ENCODE assay signal across 7 mouse cellular contexts in genomic region chr1:172311921-172312767, GRCm38 (mm10). TPM values are rescaled to one million over a fixed set of nuclear protein-coding genes. Genes with fewer than 3 reads are reported as not detected.
DNase-seq lines count a peak whose midpoint lies in the region; ATAC-seq lines count a peak whose summit lies in the region.

No protein-coding gene starts in this region.

- peak; percentile 96 for DNase-seq in adrenal gland, adult 2 months
- DNase-seq in gastrocnemius, postnatal 14 days: peak; percentile 91
- DNase-seq in midbrain, embryonic 14.5 days: peak; percentile 86
- DNase-seq in spleen, adult 18-20 months: peak; percentile 87 to 91

- H3K27ac ChIP-seq in limb, embryonic 13.5 days: peak overlapping the region; percentile 91
- peak overlapping the region; percentile 66; the same call in 1 of the 2 replicates for H3K27ac ChIP-seq in midbrain, embryonic 14.5 days (replicated peaks; ENCODE audit: low read depth, low read length)

- peak overlapping the region; percentile 63 for H3K4me3 ChIP-seq in limb, embryonic 13.5 days
- peak overlapping the region; percentile 59 for H3K4me3 ChIP-seq in midbrain, embryonic 14.5 days (replicated peaks; ENCODE audit: low read depth, low read length)

- peaks cover 49% of the 10 kb centered on the region for H3K4me1 ChIP-seq in limb, embryonic 13.5 days
- peaks cover 32% of the 10 kb centered on the region for H3K4me1 ChIP-seq in midbrain, embryonic 14.5 days (ENCODE audit: control insufficient read depth, insufficient read depth, low read length)

- no peaks in the 10 kb centered on the region for H3K27me3 ChIP-seq in limb, embryonic 13.5 days
- no peaks in the 10 kb centered on the region for H3K27me3 ChIP-seq in midbrain, embryonic 14.5 days (ENCODE audit: control insufficient read depth, insufficient read depth, low read length)

- peak overlapping the region; percentile 73 for H3K9ac ChIP-seq in limb, embryonic 13.5 days
- H3K9ac ChIP-seq in midbrain, embryonic 14.5 days (replicated peaks; ENCODE audit: low read length): peak overlapping the region; percentile 59

- H3K4me2 ChIP-seq in limb, embryonic 13.5 days (replicated peaks): peak overlapping the region; percentile 93
- H3K4me2 ChIP-seq in midbrain, embryonic 14.5 days (ENCODE audit: low read length): peak overlapping the region; percentile 76

- no peaks in the 10 kb centered on the region for H3K9me3 ChIP-seq in limb, embryonic 13.5 days
- H3K9me3 ChIP-seq in midbrain, embryonic 14.5 days (ENCODE audit: control insufficient read depth, low read length): no peaks in the 10 kb centered on the region

- WGBS in limb, embryonic 13.5 days: under 1% methylated on average over 43 of the region's 55 CpGs
- WGBS in midbrain, embryonic 14.5 days: under 1% methylated on average over 49 of the region's 55 CpGs

- peak; percentile 36 for ATAC-seq in common myeloid progenitor, adult 5-6 weeks (replicated peaks; ENCODE audit: low read depth, poor library complexity, severe bottlenecking)
- peak; percentile 36 for ATAC-seq in inflammation-experienced regulatory T-cells, adult 6 months
- peak; percentile 74 for ATAC-seq in limb, embryonic 13.5 days (ENCODE audit: low FRiP score, low read depth)
- peak; percentile 65 for ATAC-seq in midbrain, embryonic 14.5 days (ENCODE audit: low FRiP score, low TSS enrichment)

- H3K36me3 ChIP-seq in limb, embryonic 13.5 days: 0 out of 2 replicates have a peak, but pooled peaks cover 4% of the 10 kb centered on the region
- no peaks in the 10 kb centered on the region for H3K36me3 ChIP-seq in midbrain, embryonic 14.5 days (ENCODE audit: control insufficient read depth, insufficient read depth, low read length)

- intact Hi-C loops in gastrocnemius, postnatal 14 days (cut with DNase I; ENCODE audit: low total_unique reads): loop anchor here (10.0 kb wide), 1 partner anchor 197 kb away; no protein-coding TSS in a partner anchor

RNA-seq across cellular contexts. Expression of gene Atp1a2, which starts 14.3 kb away (rescaled TPM):
- 100 to 1,000 TPM; 126 to 247 TPM for total RNA-seq in adrenal gland, adult 2 months (2021)
- 57.3 and 85.0 TPM in 2 replicates for polyA plus RNA-seq in adrenal gland, adult 2 months (2012; rRNA removed)
- total RNA-seq in common myeloid progenitor, adult 5-6 weeks (2017): not detected in 2 replicates
- 1,000 to 10,000 TPM in 1 of 2 experiments, 100 to 1,000 TPM in 1; 826 to 1,026 TPM for total RNA-seq in gastrocnemius, postnatal 14 days (2021)
- polyA plus RNA-seq in inflammation-experienced regulatory T-cells, adult 6 months (2017; shearing (Covaris generic)): under 1 TPM in 2 of 3 experiments, not detected in 1; 0.12 to 0.52 TPM
- 5.3 and 5.6 TPM in 2 replicates for polyA plus RNA-seq in limb, embryonic 13.5 days (2015; fragmentation: Nextera tagmentation; extraction: Ambion mirVana)
- 18.2 and 19.4 TPM in 2 replicates for polyA plus RNA-seq in midbrain, embryonic 14.5 days (2014; fragmentation: Nextera tagmentation; extraction: Ambion mirVana)

RNA-seq across cellular contexts. Expression of gene Kcnj9, which starts 17.0 kb away (rescaled TPM):
- under 1 TPM; 0.09 to 0.17 TPM for total RNA-seq in adrenal gland, adult 2 months (2021)
- 0.67 and 0.85 TPM in 2 replicates for polyA plus RNA-seq in adrenal gland, adult 2 months (2012; rRNA removed)
- not detected in 2 replicates for total RNA-seq in common myeloid progenitor, adult 5-6 weeks (2017)
- not detected for total RNA-seq in gastrocnemius, postnatal 14 days (2021)
- polyA plus RNA-seq in inflammation-experienced regulatory T-cells, adult 6 months (2017; shearing (Covaris generic)): not detected
- polyA plus RNA-seq in limb, embryonic 13.5 days (2015; fragmentation: Nextera tagmentation; extraction: Ambion mirVana): 0.06 TPM in 1 of 2 replicates, not detected in the other
- polyA plus RNA-seq in midbrain, embryonic 14.5 days (2014; fragmentation: Nextera tagmentation; extraction: Ambion mirVana): 3.0 and 3.9 TPM in 2 replicates

RNA-seq across cellular contexts. Expression of gene Kcnj10, which starts 28.9 kb away (rescaled TPM):
- total RNA-seq in adrenal gland, adult 2 months (2021): 1 to 10 TPM; 1.0 to 1.1 TPM
- polyA plus RNA-seq in adrenal gland, adult 2 months (2012; rRNA removed): 0.99 and 1.1 TPM in 2 replicates
- 0.27 and 0.39 TPM in 2 replicates for total RNA-seq in common myeloid progenitor, adult 5-6 weeks (2017)
- under 1 TPM; 0.29 to 0.96 TPM for total RNA-seq in gastrocnemius, postnatal 14 days (2021)
- polyA plus RNA-seq in inflammation-experienced regulatory T-cells, adult 6 months (2017; shearing (Covaris generic)): under 1 TPM in 1 of 3 experiments, not detected in 2; 0.12 TPM
- polyA plus RNA-seq in limb, embryonic 13.5 days (2015; fragmentation: Nextera tagmentation; extraction: Ambion mirVana): 0.04 and 0.05 TPM in 2 replicates
- 1.5 TPM in 2 replicates for polyA plus RNA-seq in midbrain, embryonic 14.5 days (2014; fragmentation: Nextera tagmentation; extraction: Ambion mirVana)

RNA-seq across cellular contexts. Expression of gene Igsf8, which starts 50.7 kb away (rescaled TPM):
- 10 to 100 TPM; 32.2 to 38.3 TPM for total RNA-seq in adrenal gland, adult 2 months (2021)
- polyA plus RNA-seq in adrenal gland, adult 2 months (2012; rRNA removed): 109 and 126 TPM in 2 replicates
- 18.2 and 20.0 TPM in 2 replicates for total RNA-seq in common myeloid progenitor, adult 5-6 weeks (2017)
- 10 to 100 TPM; 11.1 to 12.5 TPM for total RNA-seq in gastrocnemius, postnatal 14 days (2021)
- 1 to 10 TPM; 3.8 to 5.4 (median 5.2) TPM for polyA plus RNA-seq in inflammation-experienced regulatory T-cells, adult 6 months (2017; shearing (Covaris generic))
- polyA plus RNA-seq in limb, embryonic 13.5 days (2015; fragmentation: Nextera tagmentation; extraction: Ambion mirVana): 42.2 and 46.7 TPM in 2 replicates
- polyA plus RNA-seq in midbrain, embryonic 14.5 days (2014; fragmentation: Nextera tagmentation; extraction: Ambion mirVana): 55.6 and 61.0 TPM in 2 replicates

RNA-seq across cellular contexts. Expression of gene Atp1a4, which starts 53.9 kb away (rescaled TPM):
- 1 to 10 TPM in 1 of 2 experiments, under 1 TPM in 1; 0.62 to 3.6 TPM for total RNA-seq in adrenal gland, adult 2 months (2021)
- 0.90 and 0.91 TPM in 2 replicates for polyA plus RNA-seq in adrenal gland, adult 2 months (2012; rRNA removed)
- total RNA-seq in common myeloid progenitor, adult 5-6 weeks (2017): not detected in 2 replicates
- under 1 TPM; 0.66 to 0.96 TPM for total RNA-seq in gastrocnemius, postnatal 14 days (2021)
- polyA plus RNA-seq in inflammation-experienced regulatory T-cells, adult 6 months (2017; shearing (Covaris generic)): not detected
- not detected in 2 replicates for polyA plus RNA-seq in limb, embryonic 13.5 days (2015; fragmentation: Nextera tagmentation; extraction: Ambion mirVana)
- not detected in 2 replicates for polyA plus RNA-seq in midbrain, embryonic 14.5 days (2014; fragmentation: Nextera tagmentation; extraction: Ambion mirVana)

Comparison
In these comparisons a context has a peak if more than half of its experiments do, and no peak if none do; other contexts are left out.
1. Peak in every context shown above with its lines: DNase-seq, ATAC-seq, H3K4me3 ChIP-seq and H3K27ac ChIP-seq.